In the genomic region with DNA sequence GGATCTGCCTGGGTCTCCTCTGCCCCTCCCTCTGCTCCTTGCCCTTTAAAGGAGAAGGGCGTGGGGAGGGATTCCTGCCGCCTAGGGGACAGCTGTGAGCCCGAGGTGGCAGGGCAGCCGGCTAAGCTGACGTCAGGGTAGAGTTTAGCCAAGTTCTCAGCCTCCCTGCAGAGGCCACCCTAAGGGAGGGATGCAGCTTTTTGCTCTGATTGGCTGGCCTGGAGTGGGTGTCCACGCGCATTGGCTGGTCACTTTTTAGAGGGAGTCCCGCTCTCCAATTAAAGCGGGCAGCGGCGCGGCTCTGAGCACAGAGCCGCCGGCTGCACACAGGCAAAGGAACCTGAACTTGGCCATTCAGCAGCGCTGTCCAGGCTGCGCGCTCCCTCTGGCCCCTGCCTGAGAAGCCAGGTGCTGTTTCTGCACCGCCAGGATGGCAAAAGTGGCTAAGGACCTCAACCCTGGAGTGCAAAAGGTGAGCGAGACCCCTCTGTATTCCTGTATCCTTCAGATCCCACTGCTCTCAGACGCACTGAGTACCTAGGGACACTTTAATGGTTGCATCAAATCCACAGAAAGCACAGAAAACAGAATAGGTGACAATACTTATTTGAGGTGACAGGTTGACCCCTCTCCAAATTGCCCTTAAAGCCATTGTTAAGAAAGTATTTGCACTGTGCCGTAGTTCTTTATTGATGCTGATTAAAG, we compare ENCODE assay signal across 8 mouse cellular contexts. TPM values are rescaled to one million over a fixed set of nuclear protein-coding genes. Genes with fewer than 3 reads are reported as not detected.
DNase-seq lines count a peak whose midpoint lies in the region; ATAC-seq lines count a peak whose summit lies in the region.

A gene (plus strand): TSS at position 258 of the 705 bp plus-strand sequence.

- H3K27me3 ChIP-seq in intestine, embryonic 15.5 days (replicated peaks) = no peaks in the 10 kb centered on the region

- peak; percentile 49 to 73 for DNase-seq in adrenal gland, postnatal 4 days (ENCODE audit: low spot score in 2 of 2)
- peak; percentile 78 for DNase-seq in embryo, embryonic 9.5 days (ENCODE audit: extremely low spot score)
- peak; percentile 74 to 88 for DNase-seq in gastrocnemius, postnatal 36 days
- DNase-seq in left cerebral cortex, postnatal 10 days (ENCODE audit: extremely low spot score in 1 of 2, low spot score in 2 of 2) = peak; percentile 70 to 87
- peak; percentile 70 for DNase-seq in right cerebral cortex, postnatal 14 days
- no peak for DNase-seq in MN1 (ENCODE audit: low spot score)

- peak within 1 kb of the TSS; percentile 69 for H3K4me2 ChIP-seq in intestine, embryonic 15.5 days (replicated peaks)

- peak within 1 kb of the TSS; percentile 21; the same call in 1 of the 2 replicates for H3K9ac ChIP-seq in intestine, embryonic 15.5 days

- WGBS in intestine, embryonic 15.5 days = 3% methylated on average over 21 of the region's 21 CpGs

- no peaks in the 10 kb centered on the region for H3K9me3 ChIP-seq in intestine, embryonic 15.5 days

- H3K27ac ChIP-seq in intestine, embryonic 15.5 days = peak within 1 kb of the TSS; percentile 38

- H3K36me3 ChIP-seq in intestine, embryonic 15.5 days = no peaks in the 10 kb centered on the region

- ATAC-seq in intestine, embryonic 15.5 days = peak; percentile 93
- peak; percentile 85 for ATAC-seq in megakaryocyte progenitor cell, adult 5-6 weeks (replicated peaks; ENCODE audit: poor library complexity)

- intact Hi-C loops in gastrocnemius, postnatal 36 days (cut with DNase I) = loop anchor here (5.0 kb wide), 1 partner anchor 56 kb away; no protein-coding TSS in a partner anchor
- intact Hi-C loops in left cerebral cortex, postnatal 10 days (cut with DNase I) = loop anchor here (10.0 kb wide), 1 partner anchor 59 kb away; no protein-coding TSS in a partner anchor

- H3K4me1 ChIP-seq in intestine, embryonic 15.5 days (replicated peaks) = peaks cover 17% of the 10 kb centered on the region

- H3K4me3 ChIP-seq in intestine, embryonic 15.5 days (replicated peaks) = peak within 1 kb of the TSS; percentile 29

RNA-seq across cellular contexts. Expression of the gene that starts here (rescaled TPM):
- 10 to 100 TPM; 12.1 to 15.9 TPM for total RNA-seq in adrenal gland, postnatal 4 days (2021)
- 100 to 1,000 TPM in 1 of 2 experiments, 10 to 100 TPM in 1; 62.6 to 127 TPM for total RNA-seq in gastrocnemius, postnatal 36 days (2021)
- 12.2 and 13.4 TPM in 2 replicates for polyA plus RNA-seq in intestine, embryonic 15.5 days (2015; fragmentation: Nextera tagmentation; extraction: Ambion mirVana)
- total RNA-seq in left cerebral cortex, postnatal 10 days (2021) = 10 to 100 TPM; 15.3 to 15.6 TPM
- 0.35 and 0.44 TPM in 2 replicates for total RNA-seq in megakaryocyte progenitor cell, adult 5-6 weeks (2015)
- 0.17 and 2.3 TPM in 2 replicates for total RNA-seq in megakaryocyte progenitor cell, adult 5-6 weeks (2017)

Comparison
In these comparisons a context has a peak if more than half of its experiments do, and no peak if none do; other contexts are left out.
1. RNA of the gene that starts here (total RNA-seq): 62.6 to 127 TPM in gastrocnemius, postnatal 36 days, 12.1 to 15.9 TPM in adrenal gland, postnatal 4 days and 15.3 to 15.6 TPM in left cerebral cortex, postnatal 10 days; 0.17 to 2.3 TPM in megakaryocyte progenitor cell, adult 5-6 weeks; every median in the first group is over 4 times any median in the second.